Mouse (Mus musculus): ENCODE results near the gene Emc7. TPM values are rescaled to one million over a fixed set of nuclear protein-coding genes. Genes with fewer than 3 reads are reported as not detected.

Gene Emc7
- polyA plus RNA-seq (2014; fragmentation: Illumina TruSeq; extraction: RNeasy Lipid Tissue Mini Kit (QIAGEN cat#74804); ENCODE audit: low read depth, low replicate concordance): 24.3 TPM

DNA sequence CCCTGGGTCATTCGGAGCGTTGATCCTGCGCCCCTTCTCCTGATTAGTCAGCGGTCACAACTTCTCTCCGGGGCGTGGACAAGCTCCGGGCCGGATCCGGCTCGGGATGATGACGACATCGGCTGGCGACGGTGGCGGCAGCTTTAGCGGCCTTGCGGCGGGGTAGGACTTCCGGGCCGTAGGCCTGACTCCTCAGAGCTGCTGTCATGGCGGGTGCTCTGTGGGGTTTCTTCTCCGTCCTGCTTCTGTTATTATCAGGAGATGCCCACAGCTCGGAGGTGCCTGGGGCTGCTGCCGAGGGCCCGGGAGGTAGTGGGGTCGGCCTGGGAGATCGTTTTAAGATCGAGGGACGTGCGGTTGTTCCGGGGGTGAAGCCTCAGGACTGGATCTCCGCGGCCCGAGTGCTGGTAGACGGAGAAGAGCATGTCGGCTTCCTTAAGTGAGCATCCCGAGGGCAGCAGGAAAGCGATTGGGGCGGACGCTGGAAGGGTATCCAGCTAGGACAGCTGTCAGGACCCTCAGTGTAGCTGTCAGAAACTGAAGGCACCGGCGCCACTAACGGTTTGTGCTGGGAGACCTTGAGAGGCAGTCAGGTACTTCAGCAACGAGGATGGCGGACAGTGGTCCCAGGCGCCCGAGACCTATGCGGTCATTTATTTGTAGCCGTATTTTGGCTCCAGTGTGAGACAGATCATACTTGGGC, at the start of gene Emc7:
TSS of gene Emc7 (plus strand) at position 136 of the 703 bp plus-strand sequence.

DNA sequence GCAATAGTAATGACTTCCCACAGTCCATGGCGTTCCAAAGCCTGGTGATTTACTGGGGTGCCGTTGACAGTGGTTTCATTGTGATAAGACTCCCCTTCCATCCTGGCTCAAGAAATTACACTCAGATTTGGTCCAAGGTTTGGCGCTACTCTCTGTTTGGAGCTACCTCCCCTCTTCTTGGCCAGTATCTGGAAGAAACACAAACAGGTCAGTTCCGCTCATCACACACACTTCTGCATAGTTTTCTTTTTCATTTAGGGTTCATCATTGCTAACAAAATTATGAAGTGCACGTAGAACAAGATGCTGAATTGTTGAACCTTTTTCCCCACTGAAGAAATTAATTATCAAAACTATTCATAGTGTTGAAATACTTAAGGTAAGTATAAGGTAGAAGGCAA, 25.9 kb downstream of the Emc7 start, which contains the start of gene Chrm5:
TSS of gene Chrm5 (minus strand) at position 101 of the 400 bp plus-strand sequence.

DNA sequence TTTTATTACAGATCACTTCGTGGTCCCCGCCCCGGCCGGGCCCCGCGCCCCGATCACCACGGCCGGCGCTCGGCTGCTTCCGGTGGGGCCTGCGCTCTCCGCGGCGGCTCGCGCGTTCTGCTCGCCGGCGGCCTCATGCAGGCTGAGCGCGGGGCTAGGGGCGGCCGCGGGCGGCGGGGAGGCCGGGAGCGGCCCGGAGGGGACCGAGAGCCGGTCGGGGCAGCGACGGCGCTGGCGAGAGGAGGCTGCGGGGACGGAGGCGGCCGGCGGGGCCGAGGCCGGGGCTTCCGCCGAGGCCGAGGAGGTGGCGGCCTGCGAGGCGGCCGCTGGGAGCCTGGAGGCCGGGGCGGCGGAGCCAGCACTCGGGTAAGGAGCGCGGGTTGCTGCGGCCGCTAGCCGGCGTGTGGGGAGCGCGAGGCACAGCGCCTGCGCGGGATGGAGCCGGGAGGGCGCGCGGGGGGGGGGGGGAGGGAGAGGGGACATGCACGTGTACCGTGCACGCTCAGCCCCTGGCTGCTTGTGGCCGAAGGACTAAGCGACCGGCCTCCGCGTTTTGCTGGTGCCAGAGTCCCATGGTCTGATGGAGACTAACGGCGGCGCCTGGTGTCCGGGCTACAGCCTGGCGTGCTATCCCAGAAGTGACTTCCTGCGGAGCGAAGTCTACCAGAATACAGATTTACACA, 38.2 kb downstream of the Emc7 start, which contains the start of gene Aven:
TSS of gene Aven (plus strand) at position 109 of the 683 bp plus-strand sequence.

Other genes starting within 250 kb of the Emc7 start
- 7.1 TPM for gene Lpcat4, start 215.5 kb upstream of the Emc7 start, polyA plus RNA-seq (2014; fragmentation: Illumina TruSeq; extraction: RNeasy Lipid Tissue Mini Kit (QIAGEN cat#74804); ENCODE audit: low read depth, low replicate concordance)
- 0.45 TPM for gene Nutm1, start 195.7 kb upstream of the Emc7 start, polyA plus RNA-seq (2014; fragmentation: Illumina TruSeq; extraction: RNeasy Lipid Tissue Mini Kit (QIAGEN cat#74804); ENCODE audit: low read depth, low replicate concordance)
- gene Nop10, start 193.1 kb upstream of the Emc7 start, polyA plus RNA-seq (2014; fragmentation: Illumina TruSeq; extraction: RNeasy Lipid Tissue Mini Kit (QIAGEN cat#74804); ENCODE audit: low read depth, low replicate concordance): 83.2 TPM
- 23.8 TPM for gene Slc12a6, start 189.2 kb upstream of the Emc7 start, polyA plus RNA-seq (2014; fragmentation: Illumina TruSeq; extraction: RNeasy Lipid Tissue Mini Kit (QIAGEN cat#74804); ENCODE audit: low read depth, low replicate concordance)
- gene Gm21985, start 188.7 kb upstream of the Emc7 start, polyA plus RNA-seq (2014; fragmentation: Illumina TruSeq; extraction: RNeasy Lipid Tissue Mini Kit (QIAGEN cat#74804); ENCODE audit: low read depth, low replicate concordance): not detected
- gene Emc4, start 87.0 kb upstream of the Emc7 start, polyA plus RNA-seq (2014; fragmentation: Illumina TruSeq; extraction: RNeasy Lipid Tissue Mini Kit (QIAGEN cat#74804); ENCODE audit: low read depth, low replicate concordance): 105 TPM
- gene Katnbl1, start 75.8 kb upstream of the Emc7 start, polyA plus RNA-seq (2014; fragmentation: Illumina TruSeq; extraction: RNeasy Lipid Tissue Mini Kit (QIAGEN cat#74804); ENCODE audit: low read depth, low replicate concordance): 16.6 TPM
- gene Chrm5, start 25.8 kb downstream of the Emc7 start, polyA plus RNA-seq (2014; fragmentation: Illumina TruSeq; extraction: RNeasy Lipid Tissue Mini Kit (QIAGEN cat#74804); ENCODE audit: low read depth, low replicate concordance): not detected
- 12.7 TPM for gene Aven, start 38.0 kb downstream of the Emc7 start, polyA plus RNA-seq (2014; fragmentation: Illumina TruSeq; extraction: RNeasy Lipid Tissue Mini Kit (QIAGEN cat#74804); ENCODE audit: low read depth, low replicate concordance)

All from adipose tissue, adult 10 weeks (tissue).